ENCODE assay signal across 10 mouse cellular contexts in the genomic region with DNA sequence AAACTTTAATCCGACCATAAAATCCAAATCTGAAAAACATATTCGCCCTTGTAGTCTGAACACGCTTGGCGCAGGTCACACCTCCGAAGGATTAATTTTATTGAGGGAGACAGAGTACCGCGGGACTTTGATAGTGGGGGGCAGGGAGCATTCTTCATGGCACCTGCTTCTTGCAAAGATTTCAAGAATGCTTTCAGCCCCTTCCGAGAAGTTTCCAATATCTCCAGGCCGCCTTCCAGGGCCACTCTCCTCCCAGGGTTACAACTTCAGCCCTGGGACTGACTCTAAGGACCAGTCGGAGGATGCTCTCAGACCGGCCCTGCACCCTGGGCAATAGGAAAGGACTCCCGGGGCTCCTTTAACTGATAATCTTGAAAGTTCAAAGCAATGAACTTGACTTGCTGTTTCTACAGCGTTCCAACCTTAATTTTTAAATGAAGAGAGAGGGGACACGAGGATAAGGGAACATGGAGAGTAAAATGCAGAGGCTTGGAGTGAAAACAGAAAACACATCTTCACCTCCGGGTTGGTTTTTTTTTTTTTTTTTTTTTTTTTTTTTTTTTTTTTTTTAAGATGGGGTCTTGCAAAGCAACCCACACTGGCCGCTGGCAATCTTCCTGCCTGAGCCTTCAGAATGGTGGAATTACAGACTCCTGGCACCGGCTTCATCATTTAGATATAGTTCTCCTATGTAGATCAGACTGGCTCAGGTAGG. TPM values are rescaled to one million over a fixed set of nuclear protein-coding genes. Genes with fewer than 3 reads are reported as not detected.
DNase-seq lines count a peak whose midpoint lies in the region; ATAC-seq and TF ChIP-seq lines count a peak whose summit lies in the region.
"Had no signal": no experiment of that assay in that cellular context is flagged by ENCODE, and none has a peak within 500 bp of the region (broad histone marks: within the 10 kb centered on the region; RNA-seq: fewer than 3 reads in every experiment).

No protein-coding gene starts in this region.

- H3K9me3 ChIP-seq in liver, embryonic 14.5 days (ENCODE audit: control insufficient read depth, low read length) = no peaks in the 10 kb centered on the region

- H3K36me3 ChIP-seq in heart, adult 2 months (ENCODE audit: control insufficient read depth, insufficient read depth, low read length) = no peaks in the 10 kb centered on the region
- H3K36me3 ChIP-seq in thymus, adult 2 months (ENCODE audit: control insufficient read depth, insufficient read depth, low read length) = no peaks in the 10 kb centered on the region
- H3K36me3 ChIP-seq in liver, embryonic 14.5 days (replicated peaks; ENCODE audit: control insufficient read depth, insufficient read depth, low read depth) = no peaks in the 10 kb centered on the region

- TF ChIP-seq POLR2A in heart, adult 2 months (IDR thresholded peaks at IDR 0.05; ENCODE audit: insufficient read depth, low read depth, low read length) = no peak
- TF ChIP-seq POLR2A in thymus, adult 2 months (IDR thresholded peaks at IDR 0.05; ENCODE audit: control insufficient read depth, extremely low read depth, insufficient read depth, low read length, poor library complexity) = no peak

- no peak for TF ChIP-seq EP300 in heart, adult 2 months (IDR thresholded peaks at IDR 0.05; ENCODE audit: insufficient read depth, low read depth, low read length)
- TF ChIP-seq EP300 in liver, embryonic 14.5 days (IDR thresholded peaks at IDR 0.05; ENCODE audit: low read depth) = no peak

- H3K79me2 ChIP-seq in heart, adult 2 months (replicated peaks; ENCODE audit: control insufficient read depth, insufficient read depth, low read length) = no peaks in the 10 kb centered on the region

- no peak for TF ChIP-seq CTCF in heart, adult 2 months (IDR thresholded peaks at IDR 0.05)
- no peak for TF ChIP-seq CTCF in thymus, adult 2 months (IDR thresholded peaks at IDR 0.05; ENCODE audit: borderline replicate concordance, control insufficient read depth, extremely low read depth, insufficient read depth, low read length, poor library complexity)
- TF ChIP-seq CTCF in liver, embryonic 14.5 days (IDR thresholded peaks at IDR 0.05; ENCODE audit: low read depth) = no peak

- ATAC-seq in liver, embryonic 14.5 days (ENCODE audit: insufficient read depth) = no peak
- ATAC-seq in frontal cortex, adult (ENCODE audit: low TSS enrichment) = no peak

- peak overlapping the region; percentile 52 for H3K4me2 ChIP-seq in liver, embryonic 14.5 days (ENCODE audit: low read depth)

- H3K4me3 ChIP-seq in heart, adult 2 months = peak overlapping the region; percentile 42
- H3K4me3 ChIP-seq in thymus, adult 2 months (ENCODE audit: control insufficient read depth, insufficient read depth, low read length) = peak overlapping the region; percentile 18
- H3K4me3 ChIP-seq in liver, embryonic 14.5 days (ENCODE audit: insufficient read depth in 1 of 2, low read depth in 2 of 2, low read length in 2 of 2) = peak overlapping the region; percentile 11 to 48; a peak in 3 of 4 replicates

- H3K9ac ChIP-seq in heart, adult 2 months (ENCODE audit: low read depth, low read length) = no peak overlapping the region
- H3K9ac ChIP-seq in liver, embryonic 14.5 days (replicated peaks) = no peak overlapping the region

- DNase-seq in heart, adult 2 months = no peak
- no peak for DNase-seq in heart, postnatal 14 days
- DNase-seq in thymus, adult 2 months = no peak
- DNase-seq in thymus, postnatal 0 days (ENCODE audit: low spot score) = no peak
- DNase-seq in liver, embryonic 14.5 days (ENCODE audit: low read depth in 3 of 3, low spot score in 3 of 3) = no peak
- DNase-seq in cerebellum, adult 11-12 months = no peak
- no peak for DNase-seq in cerebellum, adult 9-11 months
- DNase-seq: kidney, postnatal 14 days; right cerebral cortex, postnatal 4 days had no signal

- H3K27me3 ChIP-seq in heart, adult 2 months (ENCODE audit: control insufficient read depth, insufficient read depth, low read length) = peaks cover 25% of the 10 kb centered on the region
- H3K27me3 ChIP-seq in thymus, adult 2 months (ENCODE audit: control insufficient read depth, insufficient read depth, low read length) = peaks cover 17% of the 10 kb centered on the region
- H3K27me3 ChIP-seq in liver, embryonic 14.5 days (ENCODE audit: control insufficient read depth, insufficient read depth, low read length) = peaks cover 70% of the 10 kb centered on the region

- WGBS in heart, adult 2 months = 3% methylated on average over 17 of the region's 17 CpGs
- WGBS in thymus, adult 2 months = 4% methylated on average over 17 of the region's 17 CpGs
- WGBS in liver, embryonic 14.5 days (ENCODE audit: insufficient replicate concordance) = 2% methylated on average over 17 of the region's 17 CpGs

- no peaks in the 10 kb centered on the region for H3K4me1 ChIP-seq in heart, adult 2 months (ENCODE audit: control insufficient read depth, insufficient read depth, low read length)
- peaks cover 5% of the 10 kb centered on the region; the same call in 1 of the 2 replicates for H3K4me1 ChIP-seq in thymus, adult 2 months (replicated peaks; ENCODE audit: control insufficient read depth, insufficient read depth, low read length)
- H3K4me1 ChIP-seq in liver, embryonic 14.5 days (replicated peaks; ENCODE audit: control insufficient read depth in 2 of 2, insufficient read depth in 2 of 2, low read length in 1 of 2) = no peaks in the 10 kb centered on the region

- intact Hi-C loops in heart, adult 2 months (cut with DNase I) = no loop called here
- intact Hi-C loops in heart, postnatal 14 days (cut with DNase I) = no loop called here

- H3K27ac ChIP-seq in heart, adult 2 months = no peak overlapping the region
- H3K27ac ChIP-seq in thymus, adult 2 months (ENCODE audit: control insufficient read depth, insufficient read depth, low read length) = no peak overlapping the region
- no peak overlapping the region for H3K27ac ChIP-seq in liver, embryonic 14.5 days

RNA-seq across cellular contexts. Expression of a gene that starts 9.8 kb away (rescaled TPM):
- not detected for total RNA-seq in heart, adult 2 months (2021)
- polyA plus RNA-seq in heart, adult 2 months (2012; rRNA removed) = not detected in 2 replicates
- not detected for total RNA-seq in heart, postnatal 14 days (2021)
- 0.08 TPM in 1 of 2 replicates, not detected in the other for polyA plus RNA-seq in thymus, adult 2 months (2012; rRNA removed)
- not detected in 2 replicates for polyA plus RNA-seq in thymus, postnatal 0 days (2015; fragmentation: Nextera tagmentation; extraction: Ambion mirVana)
- polyA plus RNA-seq in liver, embryonic 14.5 days (2012; rRNA removed) = not detected in 2 replicates
- not detected in 2 replicates for polyA plus RNA-seq in liver, embryonic 14.5 days (2014; fragmentation: Nextera tagmentation; extraction: Ambion mirVana)

RNA-seq across cellular contexts. Expression of a gene that starts 34.0 kb away (rescaled TPM):
- 10 to 100 TPM; 13.4 to 16.1 TPM for total RNA-seq in heart, adult 2 months (2021)
- 4.5 and 9.3 TPM in 2 replicates for polyA plus RNA-seq in heart, adult 2 months (2012; rRNA removed)
- 10 to 100 TPM; 13.7 to 14.1 TPM for total RNA-seq in heart, postnatal 14 days (2021)
- polyA plus RNA-seq in thymus, adult 2 months (2012; rRNA removed) = 7.5 and 7.8 TPM in 2 replicates
- polyA plus RNA-seq in thymus, postnatal 0 days (2015; fragmentation: Nextera tagmentation; extraction: Ambion mirVana) = 25.3 and 27.0 TPM in 2 replicates
- 5.4 and 10.4 TPM in 2 replicates for polyA plus RNA-seq in liver, embryonic 14.5 days (2012; rRNA removed)
- 12.5 and 13.9 TPM in 2 replicates for polyA plus RNA-seq in liver, embryonic 14.5 days (2014; fragmentation: Nextera tagmentation; extraction: Ambion mirVana)
